Mouse (Mus musculus) bone marrow, adult 2 months (tissue): ENCODE data around the gene Trak1. TPM values are rescaled to one million over a fixed set of nuclear protein-coding genes. Genes with fewer than 3 reads are reported as not detected.
A peak's percentile ranks its signal among the peaks of the same experiment; 100 is the strongest.

Experiments
- H3K27ac ChIP-seq: fragments of 200-500 bp; 2 replicates; pipeline ENCODE4 v1.5.1; 2012; ENCODE audit warnings: low read depth, mild to moderate bottlenecking, control low read depth, inconsistent platforms, low read length; ENCODE audit not compliant: control insufficient read depth, poor library complexity, insufficient read depth
- H3K4me1 ChIP-seq: fragments of 200-500 bp; 2 replicates; pipeline ENCODE4 v1.6.1; 2011; ENCODE audit warnings: low read length; ENCODE audit not compliant: control insufficient read depth, insufficient read depth
- H3K4me3 ChIP-seq: fragments of 200-500 bp; replicated peaks from 2 replicates; pipeline ENCODE3; 2011; ENCODE audit warnings: mild to moderate bottlenecking, low read depth, low read length, control low read depth; ENCODE audit not compliant: control insufficient read depth
- CTCF ChIP-seq: fragments of 200-500 bp; IDR thresholded peaks from 2 replicates; pipeline ENCODE4 v1.5.1; 2011; ENCODE audit warnings: low read length, control low read depth; ENCODE audit not compliant: control insufficient read depth, insufficient read depth
- POLR2A ChIP-seq: fragments of 200-500 bp; IDR thresholded peaks from 2 replicates; pipeline ENCODE4 v1.6.1; 2011; ENCODE audit warnings: low read depth, mild to moderate bottlenecking, control low read depth, low read length, borderline replicate concordance; ENCODE audit not compliant: control insufficient read depth
- WGBS: fragments of 180-500 bp; shearing (Covaris S2); methylation state at CpG from one replicate; pipeline ENCODE4 v1.1.7; 2018; 5-methylcytosine and 5-hydroxymethylcytosine counted together
- polyA plus RNA-seq: library from polyadenylated mRNA; stranded (reverse); fragments of >200 nt; gene quantifications from 2 replicates; pipeline ENCODE4 v1.2.4, GENCODE M21; 2011; ENCODE audit warnings: low replicate concordance; ENCODE audit not compliant: missing spikeins, insufficient read depth, insufficient read length

Gene Trak1
- polyA plus RNA-seq, 1 experiment: 29.4 TPM

- no peaks in the 10 kb centered on the region; the same call in 1 of the 2 replicates for H3K4me1 ChIP-seq
- no peak overlapping the region for H3K4me3 ChIP-seq
- 68% methylated on average over 1 of the region's 1 CpGs for WGBS
- TF ChIP-seq CTCF: no peak
- no peak for TF ChIP-seq POLR2A
- no peak overlapping the region for H3K27ac ChIP-seq
Observed at GRCm38 (mm10) chr9:121271149-121271548, 26.2 kb upstream of the Trak1 start.

GRCm38 (mm10) chr9:121271561-121271960 is 25.7 kb upstream of the Trak1 start:
- H3K4me1 ChIP-seq: no peaks in the 10 kb centered on the region; the same call in 1 of the 2 replicates
- TF ChIP-seq CTCF: no peak
- 63% methylated on average over 4 of the region's 4 CpGs for WGBS
- H3K27ac ChIP-seq: no peak overlapping the region
- H3K4me3 ChIP-seq: no peak overlapping the region

GRCm38 (mm10) chr9:121276745-121277117 is 20.6 kb upstream of the Trak1 start:
- no peak for TF ChIP-seq POLR2A
- TF ChIP-seq CTCF: no peak
- WGBS: 27% methylated on average over 15 of the region's 15 CpGs
- Histone ChIP-seq H3K27ac (no peak overlapping the region), H3K4me3 (peak overlapping the region; percentile 98), H3K4me1 (no peaks in the 10 kb centered on the region; the same call in none of the 2 replicates)

GRCm38 (mm10) chr9:121277118-121278060 is 19.9 kb upstream of the Trak1 start, which contains the start of gene Ulk4:
Gene Ulk4, minus strand, starts transcription at chr9:121277197.
- no peaks in the 10 kb centered on the region; the same call in none of the 2 replicates for H3K4me1 ChIP-seq
- peak within 1 kb of the TSS; percentile 48 for H3K27ac ChIP-seq
- TF ChIP-seq POLR2A: peak; percentile 48; the same call in 1 of the 2 replicates
- no peak for TF ChIP-seq CTCF
- WGBS: under 1% methylated on average over 59 of the region's 59 CpGs
- H3K4me3 ChIP-seq: peak within 1 kb of the TSS; percentile 98

GRCm38 (mm10) chr9:121279216-121279615 is 18.1 kb upstream of the Trak1 start:
- Histone ChIP-seq H3K4me1 (no peaks in the 10 kb centered on the region; the same call in none of the 2 replicates), H3K27ac (no peak overlapping the region), H3K4me3 (no peak overlapping the region)
- TF ChIP-seq POLR2A (no peak), CTCF (no peak)
- WGBS: 80% methylated on average over 5 of the region's 5 CpGs

GRCm38 (mm10) chr9:121281891-121282290 is 15.4 kb upstream of the Trak1 start:
- no peaks in the 10 kb centered on the region; the same call in 1 of the 2 replicates for H3K4me1 ChIP-seq
- WGBS: 79% methylated on average over 6 of the region's 6 CpGs
- H3K27ac ChIP-seq: no peak overlapping the region
- H3K4me3 ChIP-seq: no peak overlapping the region
- TF ChIP-seq POLR2A (no peak), CTCF (no peak)

- no peak overlapping the region for H3K27ac ChIP-seq
- no peak for TF ChIP-seq CTCF
- no peak for TF ChIP-seq POLR2A
- WGBS: 95% methylated on average over 6 of the region's 6 CpGs
Observed at GRCm38 (mm10) chr9:121283620-121284185, 13.6 kb upstream of the Trak1 start.

GRCm38 (mm10) chr9:121284422-121284821 is 12.9 kb upstream of the Trak1 start:
- TF ChIP-seq POLR2A (no peak), CTCF (peak; percentile 43)

More at GRCm38 (mm10) chr9:121283620-121284185, 13.6 kb upstream of the Trak1 start:
- H3K4me3 ChIP-seq: no peak overlapping the region
- H3K4me1 ChIP-seq: no peaks in the 10 kb centered on the region; the same call in 1 of the 2 replicates

More at GRCm38 (mm10) chr9:121284422-121284821, 12.9 kb upstream of the Trak1 start:
- Histone ChIP-seq H3K4me1 (no peaks in the 10 kb centered on the region; the same call in 1 of the 2 replicates), H3K4me3 (no peak overlapping the region), H3K27ac (no peak overlapping the region)
- WGBS: 65% methylated on average over 3 of the region's 3 CpGs
